Mouse (Mus musculus) left cerebral cortex, adult 6 months (tissue): ENCODE data around the gene Hbq1b. TPM values are rescaled to one million over a fixed set of nuclear protein-coding genes. Genes with fewer than 3 reads are reported as not detected.

ENCODE experiments used
- long read RNA-seq, 2 experiments: library from polyadenylated mRNA; unstranded; transcript quantifications; one replicate each; pipeline ENCODE4 v2.0.0; 2019 to 2020
- polyA plus RNA-seq: library from polyadenylated mRNA; unstranded; fragments of <200 nt; fragmentation: Nextera tagmentation; gene quantifications from 2 replicates; pipeline ENCODE4 v1.2.3, GENCODE M21; 2021

Hbq1b gene
- polyA plus RNA-seq: 0.65 TPM in 1 of 2 replicates, not detected in the other
- long read RNA-seq, experiment 1: 0 reads
- long read RNA-seq, experiment 2, partial matches to known transcripts: 0 of 1 reads
- long read RNA-seq, experiment 2, other reads (novel, unspliced or antisense): 0 of 1 reads

GRCm38 (mm10) chr11:32286695-32287492 is at the start of gene Hbq1b:
Gene Hbq1b, plus strand, starts transcription at chr11:32286965.

GRCm38 (mm10) chr11:32267188-32267884 is 19.4 kb upstream of the Hbq1b start, which contains the start of gene Nprl3:
Gene Nprl3, minus strand, starts transcription at chr11:32267707.

DNA sequence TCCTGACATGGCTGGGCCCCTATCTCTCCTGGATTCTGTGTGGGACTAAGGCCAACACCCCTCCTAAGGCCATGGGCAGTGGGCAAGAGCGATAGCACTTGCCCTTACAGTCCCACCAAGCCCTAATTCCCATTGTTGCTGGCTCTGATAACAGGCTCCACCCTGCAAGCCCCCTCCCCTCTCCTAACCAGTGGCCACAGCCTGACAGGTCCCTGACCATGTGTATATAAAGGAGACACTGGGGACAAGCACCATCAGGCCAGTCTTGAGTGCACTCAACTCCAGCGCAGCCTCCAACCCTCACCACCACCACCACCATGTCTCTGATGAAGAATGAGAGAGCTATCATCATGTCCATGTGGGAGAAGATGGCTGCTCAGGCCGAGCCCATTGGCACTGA is 10.4 kb upstream of the Hbq1b start, which contains the start of gene Hba-x:
Gene Hba-x, plus strand, starts transcription at position 54 of the 400 bp plus-strand sequence.

GRCm38 (mm10) chr11:32283091-32283777 is 3.5 kb upstream of the Hbq1b start, which contains the start of gene Hba-a1:
Gene Hba-a1, plus strand, starts transcription at chr11:32283511.

DNA sequence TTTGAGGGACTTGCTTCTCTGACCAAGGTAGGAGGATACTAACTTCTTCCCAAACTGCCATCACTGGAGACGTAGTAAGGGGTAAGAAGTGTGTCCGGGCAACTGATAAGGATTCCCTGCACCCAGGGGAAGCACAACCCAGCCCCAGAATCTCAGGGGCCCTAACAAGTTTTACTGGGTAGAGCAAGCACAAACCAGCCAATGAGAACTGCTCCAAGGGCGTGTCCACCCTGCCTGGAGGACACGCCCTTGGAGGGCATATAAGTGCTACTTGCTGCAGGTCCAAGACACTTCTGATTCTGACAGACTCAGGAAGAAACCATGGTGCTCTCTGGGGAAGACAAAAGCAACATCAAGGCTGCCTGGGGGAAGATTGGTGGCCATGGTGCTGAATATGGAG is 9.4 kb downstream of the Hbq1b start, which contains the start of gene Hba-a2:
Gene Hba-a2, plus strand, starts transcription at position 287 of the 400 bp plus-strand sequence.

GRCm38 (mm10) chr11:32299865-32300264 is 13.1 kb downstream of the Hbq1b start, which contains the start of gene Hbq1a:
Gene Hbq1a, plus strand, starts transcription at chr11:32300069.

Other genes starting within 250 kb of the Hbq1b start
- gene Il9r, start 86.7 kb upstream of the Hbq1b start, polyA plus RNA-seq: not detected in 2 replicates
- gene Snrnp25, start 81.5 kb upstream of the Hbq1b start, polyA plus RNA-seq: 71.7 and 72.2 TPM in 2 replicates
- 1.9 and 4.5 TPM in 2 replicates for gene Rhbdf1, start 64.7 kb upstream of the Hbq1b start, polyA plus RNA-seq
- 18.0 and 19.3 TPM in 2 replicates for gene Mpg, start 60.5 kb upstream of the Hbq1b start, polyA plus RNA-seq
- 40.5 and 44.3 TPM in 2 replicates for gene Nprl3, start 19.3 kb upstream of the Hbq1b start, polyA plus RNA-seq
- not detected in 2 replicates for gene Hba-x, start 10.6 kb upstream of the Hbq1b start, polyA plus RNA-seq
- gene Hba-a1, start 3.5 kb upstream of the Hbq1b start, polyA plus RNA-seq: 7.7 and 17.6 TPM in 2 replicates
- gene Hba-a2, start 9.5 kb downstream of the Hbq1b start, polyA plus RNA-seq: 17.7 and 48.7 TPM in 2 replicates
- 1.4 and 2.0 TPM in 2 replicates for gene Hbq1a, start 13.1 kb downstream of the Hbq1b start, polyA plus RNA-seq
- 1.2 and 2.1 TPM in 2 replicates for gene Sh3pxd2b, start 60.9 kb downstream of the Hbq1b start, polyA plus RNA-seq
- gene Ubtd2, start 168.4 kb downstream of the Hbq1b start, polyA plus RNA-seq: 7.5 and 10.9 TPM in 2 replicates
- 0.72 and 0.98 TPM in 2 replicates for gene Efcab9, start 245.1 kb downstream of the Hbq1b start, polyA plus RNA-seq
- gene Stk10, start 246.3 kb downstream of the Hbq1b start, polyA plus RNA-seq: 1.0 and 1.3 TPM in 2 replicates